Mouse (Mus musculus) adrenal gland, postnatal 14 days (tissue): ENCODE data around the gene Olfr1284. TPM values are rescaled to one million over a fixed set of nuclear protein-coding genes. Genes with fewer than 3 reads are reported as not detected.
"Not testable (repeated sequence)": the region's sequence is repeated elsewhere in the genome, so short reads cannot be mapped to it uniquely, and the experiment has no call there.

Experiments used
- DNase-seq: peaks from one replicate; pipeline ENCODE4 v3.0.0; 2021; ENCODE audit warnings: mixed read lengths
- long read RNA-seq, 2 experiments: library from polyadenylated mRNA; stranded (forward); transcript quantifications; one replicate each; pipeline ENCODE4 v2.0.0; 2021
- total RNA-seq: library from RNA; stranded (reverse); gene quantifications from 2 replicates; pipeline ENCODE4 v1.2.3, GENCODE M21; 2021

Gene Olfr1284
- not detected in 2 replicates for total RNA-seq
- long read RNA-seq, experiment 1 = 0 reads
- long read RNA-seq, experiment 2 = 0 reads

GRCm38 (mm10) chr2:111375222-111375621, at the start of gene Olfr1284:
Gene Olfr1284 (plus strand): TSS chr2:111375522.
- no peak for DNase-seq

GRCm38 (mm10) chr2:111326220-111326619, 49.1 kb upstream of the Olfr1284 start, which contains the start of gene Olfr1281:
Gene Olfr1281 (plus strand): TSS chr2:111326520.
- no peak for DNase-seq

GRCm38 (mm10) chr2:111333721-111334120, 41.6 kb upstream of the Olfr1284 start:
- not testable (repeated sequence) for DNase-seq

GRCm38 (mm10) chr2:111335976-111336375, 39.3 kb upstream of the Olfr1284 start, which contains the start of gene Olfr1282:
Gene Olfr1282 (minus strand): TSS chr2:111336076.
- no peak for DNase-seq

- DNase-seq = no peak
These were observed 8.8 kb upstream of the Olfr1284 start, which contains the start of gene Olfr1283 for GRCm38 (mm10) chr2:111366490-111366889. Gene Olfr1283 (plus strand): TSS chr2:111366790.

- no peak for DNase-seq
These were observed 47.6 kb downstream of the Olfr1284 start, which contains the start of gene Olfr1286 for GRCm38 (mm10) chr2:111422931-111423330. Gene Olfr1286 (minus strand): TSS chr2:111423115.

Other genes with a start within 250 kb of the Olfr1284 start
- gene Gm15130, start 222.6 kb upstream of the Olfr1284 start, total RNA-seq = not detected in 2 replicates
- not detected in 2 replicates for gene 4930430A15Rik, start 145.9 kb upstream of the Olfr1284 start, total RNA-seq
- not detected in 2 replicates for gene Olfr1275, start 140.2 kb upstream of the Olfr1284 start, total RNA-seq
- not detected in 2 replicates for gene Olfr1276, start 121.0 kb upstream of the Olfr1284 start, total RNA-seq
- gene Olfr1277, start 101.4 kb upstream of the Olfr1284 start, total RNA-seq = not detected in 2 replicates
- not detected in 2 replicates for gene Olfr1278, start 85.4 kb upstream of the Olfr1284 start, total RNA-seq
- not detected in 2 replicates for gene Olfr1279, start 74.9 kb upstream of the Olfr1284 start, total RNA-seq
- gene Olfr1280, start 61.5 kb upstream of the Olfr1284 start, total RNA-seq = not detected in 2 replicates
- not detected in 2 replicates for gene Olfr1281, start 49.0 kb upstream of the Olfr1284 start, total RNA-seq
- gene Olfr1282, start 39.4 kb upstream of the Olfr1284 start, total RNA-seq = not detected in 2 replicates
- not detected in 2 replicates for gene Olfr1283, start 8.7 kb upstream of the Olfr1284 start, total RNA-seq
- not detected in 2 replicates for gene Olfr1286, start 47.6 kb downstream of the Olfr1284 start, total RNA-seq
- not detected in 2 replicates for gene Olfr1287, start 73.6 kb downstream of the Olfr1284 start, total RNA-seq
- gene Olfr1288, start 98.6 kb downstream of the Olfr1284 start, total RNA-seq = not detected in 2 replicates
- not detected in 2 replicates for gene Olfr1289, start 105.3 kb downstream of the Olfr1284 start, total RNA-seq
- gene Olfr1290, start 118.3 kb downstream of the Olfr1284 start, total RNA-seq = not detected in 2 replicates
- gene Olfr1291-ps1, start 121.7 kb downstream of the Olfr1284 start, total RNA-seq = not detected in 2 replicates
- gene Olfr1293-ps, start 149.7 kb downstream of the Olfr1284 start, total RNA-seq = not detected in 2 replicates
- not detected in 2 replicates for gene Olfr1294, start 164.8 kb downstream of the Olfr1284 start, total RNA-seq
- not detected in 2 replicates for gene Olfr1295, start 194.2 kb downstream of the Olfr1284 start, total RNA-seq